Mouse (Mus musculus) limb, embryonic 11.5 days (tissue): Measurements from ENCODE around the gene Ltb. TPM values are rescaled to one million over a fixed set of nuclear protein-coding genes. Genes with fewer than 3 reads are reported as not detected.

Experiments used
- ATAC-seq: fragments of 200-750 bp; cut with Nextera tagmentation; 2 replicates; pipeline ENCODE4 v1.8.0; 2017; ENCODE audit warnings: low read depth; ENCODE audit not compliant: insufficient number of reproducible peaks, low FRiP score, low TSS enrichment
- DNase-seq: peaks from one replicate; pipeline ENCODE4 v3.0.0-alpha.2; 2015; ENCODE audit warnings: low spot score
- H3K27ac ChIP-seq: fragments of 300-500 bp; sonication (generic); replicated peaks from 2 replicates; pipeline ENCODE4 v1.5.1; 2014; ENCODE audit warnings: low read depth, mild to moderate bottlenecking, low read length
- H3K27me3 ChIP-seq: fragments of 300-500 bp; sonication (generic); 2 replicates; pipeline ENCODE4 v1.6.1; 2014; ENCODE audit warnings: mild to moderate bottlenecking, low read length, mixed read lengths; ENCODE audit not compliant: control insufficient read depth, insufficient read depth
- H3K36me3 ChIP-seq: fragments of 300-500 bp; sonication (generic); 2 replicates; pipeline ENCODE4 v1.6.1; 2014; ENCODE audit warnings: mild to moderate bottlenecking, low read length, moderate library complexity, mixed read lengths; ENCODE audit not compliant: control insufficient read depth, insufficient read depth
- H3K4me1 ChIP-seq: fragments of 300-500 bp; sonication (generic); 2 replicates; pipeline ENCODE4 v1.6.1; 2014; ENCODE audit warnings: low read length, mixed read lengths; ENCODE audit not compliant: control insufficient read depth, insufficient read depth
- H3K4me2 ChIP-seq: fragments of 300-500 bp; sonication (generic); 2 replicates; pipeline ENCODE4 v1.6.1; 2014; ENCODE audit warnings: low read depth, mild to moderate bottlenecking, moderate library complexity; ENCODE audit not compliant: severe bottlenecking
- H3K4me3 ChIP-seq: fragments of 300-500 bp; sonication (generic); 2 replicates; pipeline ENCODE4 v1.5.1; 2014; ENCODE audit warnings: low read depth, low read length
- H3K9ac ChIP-seq: fragments of 300-500 bp; sonication (generic); 2 replicates; pipeline ENCODE4 v1.6.1; 2014; ENCODE audit warnings: mild to moderate bottlenecking, low read length
- H3K9me3 ChIP-seq: fragments of 300-500 bp; sonication (generic); 2 replicates; pipeline ENCODE4 v1.6.1; 2016; ENCODE audit warnings: low read length; ENCODE audit not compliant: control insufficient read depth
- WGBS: fragments of 180-500 bp; shearing (Covaris S2); extraction: QIAGEN DNeasy Blood & Tissue Kit; methylation state at CpG from one replicate; pipeline ENCODE4 v1.1.7; 2014; 5-methylcytosine and 5-hydroxymethylcytosine counted together
- polyA plus RNA-seq: library from polyadenylated mRNA; unstranded; fragments of >200 nt; fragmentation: Nextera tagmentation; extraction: Ambion mirVana; gene quantifications from 2 replicates; pipeline ENCODE4 v1.2.1, GENCODE M21; 2014

Gene Ltb
- polyA plus RNA-seq, 1 experiment from 2014 or later: 0.45 TPM

DNA sequence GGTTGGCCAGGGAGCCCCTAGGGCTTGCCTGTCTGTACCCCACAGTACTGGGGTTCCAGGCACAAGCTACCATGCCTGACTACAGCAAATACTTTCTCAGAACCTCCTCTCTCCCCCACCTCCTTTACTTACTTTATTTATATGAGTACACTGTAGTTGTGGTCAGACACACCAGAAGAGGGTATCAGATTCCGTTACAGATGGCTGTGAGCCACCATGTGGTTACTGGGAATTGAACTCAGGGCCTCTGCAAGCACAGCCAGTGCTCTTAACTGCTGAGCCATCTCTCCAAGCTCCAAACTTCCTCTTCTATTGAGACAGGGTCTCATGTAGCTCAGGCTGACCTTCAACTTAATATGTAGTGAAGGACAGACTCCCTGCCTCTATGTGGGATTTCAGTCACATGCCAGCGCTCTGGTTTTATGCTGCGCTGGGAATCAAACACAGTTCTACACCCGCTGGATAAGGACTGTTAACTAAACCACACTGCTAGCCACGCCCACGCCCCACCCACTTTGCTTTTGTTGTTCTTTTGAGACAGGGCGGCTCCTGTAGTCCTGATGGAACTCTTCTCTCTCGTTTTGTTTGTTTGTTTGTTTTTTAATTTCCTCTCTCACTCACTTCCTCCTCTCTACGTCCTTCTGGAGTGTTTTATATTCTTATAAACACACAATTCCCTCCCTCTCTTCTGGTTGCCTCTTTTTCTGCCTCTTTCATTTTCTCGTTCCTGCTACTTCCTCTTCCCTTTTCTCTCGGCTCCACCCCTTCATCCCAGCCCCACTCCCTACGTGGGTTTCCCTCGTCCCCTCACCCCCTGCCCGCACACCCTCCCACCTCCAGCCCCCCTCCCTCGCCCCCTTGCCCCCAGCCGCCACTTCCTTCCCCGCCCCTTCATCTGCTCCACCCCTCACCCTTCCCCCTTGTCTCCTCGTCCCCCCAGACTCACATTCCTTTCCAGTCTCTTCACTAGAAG is 8.3 kb upstream of the Ltb start:
- H3K9me3 ChIP-seq: no peaks in the 10 kb centered on the region
- H3K9ac ChIP-seq: peak overlapping the region; percentile 22
- peak overlapping the region; percentile 33 for H3K4me3 ChIP-seq
- WGBS: 2% methylated on average over 18 of the region's 18 CpGs
- H3K4me2 ChIP-seq: peak overlapping the region; percentile 48
- H3K36me3 ChIP-seq: no peaks in the 10 kb centered on the region
- H3K27me3 ChIP-seq: no peaks in the 10 kb centered on the region
- DNase-seq (peak; percentile 78), ATAC-seq (peak; percentile 71; the same call in 1 of the 2 replicates)
- peaks cover 2% of the 10 kb centered on the region for H3K4me1 ChIP-seq
- peak overlapping the region; percentile 65; the same call in 1 of the 2 replicates for H3K27ac ChIP-seq

DNA sequence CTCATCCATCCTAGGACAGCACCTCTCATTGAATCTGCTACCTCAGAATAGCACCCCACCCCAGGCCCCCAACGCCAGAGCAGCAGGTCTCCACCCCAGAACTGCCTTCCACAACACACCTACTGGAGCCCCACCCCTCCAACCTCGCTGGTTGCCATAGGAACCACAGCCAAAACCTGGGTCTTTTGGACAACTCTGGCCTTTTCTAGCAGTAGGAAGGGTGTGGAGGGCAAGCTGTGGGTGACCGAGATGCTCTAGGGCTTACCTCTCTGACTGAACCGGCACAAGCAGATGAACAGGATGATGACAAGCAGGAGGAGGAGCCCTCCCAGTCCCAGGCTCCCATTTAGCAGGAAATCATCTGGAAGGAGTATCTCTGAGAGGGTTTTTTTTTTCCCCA is 7.6 kb upstream of the Ltb start:
- Histone ChIP-seq H3K4me3 (peak overlapping the region; percentile 33), H3K27me3 (no peaks in the 10 kb centered on the region), H3K9me3 (no peaks in the 10 kb centered on the region), H3K4me2 (peak overlapping the region; percentile 48), H3K4me1 (peaks cover 2% of the 10 kb centered on the region), H3K36me3 (no peaks in the 10 kb centered on the region), H3K27ac (peak overlapping the region; percentile 65; the same call in 1 of the 2 replicates), H3K9ac (no peak overlapping the region)
- peak; percentile 74 for DNase-seq
- peak; percentile 54; the same call in 1 of the 2 replicates for ATAC-seq
- 1% methylated on average over 4 of the region's 4 CpGs for WGBS

DNA sequence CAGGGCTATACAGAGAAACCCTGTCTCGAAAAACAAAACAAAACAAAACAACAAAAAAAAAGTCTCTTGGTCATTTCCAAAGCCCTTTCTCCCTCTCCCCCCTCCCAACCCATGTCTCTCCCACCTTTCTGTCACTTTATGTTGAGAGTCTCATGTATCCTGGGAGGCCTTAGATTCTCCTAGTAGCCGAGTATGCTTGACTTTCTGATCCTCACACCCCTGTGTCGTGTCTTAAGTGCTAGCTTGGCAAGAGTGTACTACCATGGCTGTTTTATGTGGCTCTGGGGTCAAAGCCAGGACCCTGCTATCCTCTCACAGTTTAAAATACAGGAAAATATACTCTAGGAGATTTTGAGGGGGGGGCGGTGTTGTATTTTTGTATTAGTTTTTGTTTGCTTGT is 6.9 kb upstream of the Ltb start:
- Histone ChIP-seq H3K4me3 (no peak overlapping the region), H3K27ac (no peak overlapping the region), H3K4me1 (peaks cover 2% of the 10 kb centered on the region), H3K9ac (no peak overlapping the region), H3K27me3 (no peaks in the 10 kb centered on the region), H3K9me3 (no peaks in the 10 kb centered on the region), H3K4me2 (no peak overlapping the region), H3K36me3 (no peaks in the 10 kb centered on the region)
- no peak for ATAC-seq
- no peak for DNase-seq
- WGBS: 71% methylated on average over 4 of the region's 4 CpGs

DNA sequence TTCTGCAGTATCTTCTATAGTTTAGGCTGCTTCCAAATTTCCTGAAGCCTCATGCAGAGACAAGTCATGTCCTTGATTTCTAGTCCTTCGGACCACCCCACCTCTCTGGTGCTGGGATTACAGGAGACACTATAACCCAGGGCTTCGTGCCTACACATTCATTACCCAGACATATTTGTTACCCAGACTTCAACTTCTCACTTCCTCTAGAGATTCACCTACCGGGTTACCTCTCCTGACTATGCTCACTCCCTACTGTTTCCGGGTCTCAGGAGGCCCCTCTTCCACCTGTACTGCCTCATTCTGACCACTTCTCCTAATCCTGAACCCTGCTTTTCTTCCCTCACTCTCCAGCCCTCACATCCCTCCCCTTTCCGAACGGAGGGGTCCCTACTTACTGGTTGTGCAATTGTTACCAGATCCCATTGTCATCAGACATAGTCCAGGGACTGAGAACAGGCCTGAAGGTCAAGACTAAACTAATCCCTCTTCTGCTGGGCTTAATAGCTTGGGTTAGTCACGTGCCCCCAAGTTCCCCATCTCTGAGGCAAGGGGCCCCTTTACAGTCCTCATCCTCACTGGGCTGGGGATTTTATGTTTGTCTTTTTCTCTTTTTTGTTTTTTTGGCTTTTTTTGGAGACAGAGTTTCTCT is 6.2 kb upstream of the Ltb start, which contains the start of gene Lst1:
Gene Lst1 (minus strand): TSS at position 481 of the 652 bp plus-strand sequence.
- Histone ChIP-seq H3K9ac (no peak within 1 kb of the TSS), H3K27me3 (no peaks in the 10 kb centered on the region), H3K36me3 (no peaks in the 10 kb centered on the region), H3K4me2 (no peak within 1 kb of the TSS), H3K4me1 (peaks cover 2% of the 10 kb centered on the region), H3K27ac (no peak within 1 kb of the TSS), H3K4me3 (no peak within 1 kb of the TSS), H3K9me3 (no peaks in the 10 kb centered on the region)
- DNase-seq (no peak), ATAC-seq (no peak)
- WGBS: 70% methylated on average over 7 of the region's 7 CpGs

DNA sequence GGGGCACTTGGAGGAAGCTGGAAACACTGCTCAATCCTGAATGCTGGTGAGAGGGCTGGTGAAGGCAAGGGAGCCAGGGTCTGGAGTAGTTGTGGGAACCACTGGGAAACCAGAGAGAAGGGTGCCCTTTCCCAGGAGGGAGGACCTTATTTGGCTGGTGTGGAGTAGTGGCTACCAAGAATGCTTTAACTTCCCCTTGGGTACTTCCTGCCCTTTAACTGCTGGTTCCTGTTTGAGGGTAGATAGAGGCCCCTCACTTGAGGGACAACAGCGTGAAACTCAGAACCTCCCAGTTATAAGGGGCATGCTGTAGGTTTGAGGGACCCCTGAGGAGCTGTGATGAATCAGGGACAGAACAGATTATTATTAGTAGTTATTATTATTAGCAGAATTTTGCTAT is 5.1 kb upstream of the Ltb start:
- no peak for ATAC-seq
- Histone ChIP-seq H3K9me3 (no peaks in the 10 kb centered on the region), H3K36me3 (no peaks in the 10 kb centered on the region), H3K4me1 (peaks cover 2% of the 10 kb centered on the region), H3K27ac (no peak overlapping the region), H3K4me2 (no peak overlapping the region), H3K27me3 (peaks cover 2% of the 10 kb centered on the region), H3K9ac (no peak overlapping the region), H3K4me3 (no peak overlapping the region)
- no peak for DNase-seq
- 63% methylated on average over 1 of the region's 1 CpGs for WGBS

DNA sequence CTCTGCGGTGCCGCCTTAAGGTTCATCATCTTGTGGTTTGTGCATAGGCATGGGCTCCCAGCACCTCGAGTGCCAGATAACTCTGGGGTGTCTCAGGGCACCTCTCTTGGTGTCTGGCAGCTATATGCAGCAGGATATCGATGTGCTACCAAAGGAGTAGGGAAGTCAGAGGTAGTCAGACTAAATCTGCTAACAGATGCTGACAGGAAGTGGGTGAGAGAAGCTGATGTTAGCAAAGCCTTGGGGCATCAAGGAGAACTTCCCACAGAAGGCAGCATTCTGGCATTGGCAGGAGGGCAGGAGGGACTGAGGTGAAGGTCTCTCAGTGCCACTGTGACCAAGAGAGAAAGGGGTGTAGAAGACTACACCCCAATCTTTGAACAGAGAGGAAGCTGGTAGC is 4.1 kb upstream of the Ltb start:
- Histone ChIP-seq H3K4me3 (no peak overlapping the region), H3K9ac (no peak overlapping the region), H3K27ac (no peak overlapping the region), H3K4me1 (peaks cover 2% of the 10 kb centered on the region), H3K4me2 (no peak overlapping the region), H3K9me3 (no peaks in the 10 kb centered on the region), H3K36me3 (no peaks in the 10 kb centered on the region), H3K27me3 (peaks cover 11% of the 10 kb centered on the region)
- WGBS: 75% methylated on average over 4 of the region's 4 CpGs
- ATAC-seq (no peak), DNase-seq (no peak)

DNA sequence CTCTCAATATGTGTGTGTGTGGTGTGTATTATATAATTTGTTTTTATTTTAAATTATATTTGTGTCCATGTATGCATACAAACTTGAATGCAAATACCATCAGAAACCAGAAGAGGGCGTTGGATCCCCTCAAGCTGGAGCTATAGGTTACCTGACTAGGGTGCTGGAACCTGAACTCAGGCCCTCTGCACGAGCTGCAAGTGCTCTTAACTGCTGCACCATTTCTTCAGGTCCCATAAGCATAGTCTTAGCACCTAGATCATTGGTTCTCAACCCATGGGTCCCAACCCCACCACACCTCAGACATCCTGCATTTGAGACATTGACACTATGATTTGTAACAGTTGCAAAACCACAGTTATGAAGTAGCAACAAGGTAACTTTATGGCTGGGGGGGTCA is 2.5 kb upstream of the Ltb start:
- H3K4me1 ChIP-seq: peaks cover 4% of the 10 kb centered on the region
- H3K4me2 ChIP-seq: no peak overlapping the region
- WGBS: 61% methylated on average over 2 of the region's 2 CpGs
- H3K27me3 ChIP-seq: peaks cover 27% of the 10 kb centered on the region
- H3K27ac ChIP-seq: no peak overlapping the region
- H3K9ac ChIP-seq: no peak overlapping the region
- no peak for DNase-seq
- H3K36me3 ChIP-seq: no peaks in the 10 kb centered on the region
- no peak for ATAC-seq
- H3K9me3 ChIP-seq: no peaks in the 10 kb centered on the region
- no peak overlapping the region for H3K4me3 ChIP-seq

DNA sequence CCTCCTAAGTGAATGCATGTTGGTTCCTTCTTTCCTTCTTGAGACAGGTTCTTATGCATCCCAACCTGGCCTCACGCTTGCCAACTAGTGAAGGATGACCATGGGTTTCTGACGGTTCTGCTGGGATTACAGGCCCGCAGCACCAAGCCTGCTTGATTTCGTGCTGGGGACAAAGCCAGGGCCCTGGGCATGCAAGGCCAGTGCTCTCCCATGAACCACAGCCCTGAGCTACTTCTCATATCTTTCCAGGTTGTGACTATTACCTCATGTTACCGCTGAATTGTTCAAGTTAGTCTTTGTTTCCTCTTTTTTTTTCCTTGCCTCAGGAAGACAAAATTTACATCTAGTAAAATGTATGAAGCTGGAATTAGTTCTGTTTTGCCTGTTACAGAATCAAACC is 1.3 kb upstream of the Ltb start:
- WGBS: 86% methylated on average over 5 of the region's 5 CpGs
- no peak for DNase-seq
- ATAC-seq: no peak

More for the DNA sequence above, 1.3 kb upstream of the Ltb start:
- Histone ChIP-seq H3K9ac (no peak overlapping the region), H3K9me3 (no peaks in the 10 kb centered on the region), H3K4me2 (no peak overlapping the region), H3K4me1 (peaks cover 4% of the 10 kb centered on the region; the same call in 1 of the 2 replicates), H3K4me3 (no peak overlapping the region), H3K27me3 (peaks cover 30% of the 10 kb centered on the region), H3K36me3 (no peaks in the 10 kb centered on the region), H3K27ac (no peak overlapping the region)
